Mouse (Mus musculus) small intestine, adult 2 months (tissue): ENCODE measurements around the gene Sun1.

Experiments used
- CTCF ChIP-seq: fragments of 200-500 bp; IDR thresholded peaks from 2 replicates; pipeline ENCODE4 v1.5.1; 2012; ENCODE audit warnings: low read depth, mild to moderate bottlenecking, control low read depth, inconsistent platforms, low read length, moderate library complexity, mixed read lengths; ENCODE audit not compliant: insufficient replicate concordance, insufficient read length; ENCODE audit errors: extremely low read depth
- POLR2A ChIP-seq: fragments of 200-500 bp; IDR thresholded peaks from 2 replicates; pipeline ENCODE4 v1.6.1; 2012; ENCODE audit warnings: low read depth, mild to moderate bottlenecking, control low read depth, inconsistent platforms, low read length, moderate library complexity

- no peak; the same call in 1 of the 2 replicates for TF ChIP-seq POLR2A
- no peak for TF ChIP-seq CTCF
Observed at GRCm38 (mm10) chr5:139251736-139252080, 51.3 kb downstream of the Sun1 start.
